Mouse (Mus musculus) frontal cortex, postnatal 36 days (tissue): ENCODE measurements around the gene Bcl2l10.
"Not testable (repeated sequence)": the region's sequence is repeated elsewhere in the genome, so short reads cannot be mapped to it uniquely, and the experiment has no call there.

Experiments
- DNase-seq, 2 experiments: peaks; one replicate each; pipeline ENCODE4 v3.0.0; 2022; ENCODE audit warnings: low spot score in 2 of 2

Gene Bcl2l10

DNA sequence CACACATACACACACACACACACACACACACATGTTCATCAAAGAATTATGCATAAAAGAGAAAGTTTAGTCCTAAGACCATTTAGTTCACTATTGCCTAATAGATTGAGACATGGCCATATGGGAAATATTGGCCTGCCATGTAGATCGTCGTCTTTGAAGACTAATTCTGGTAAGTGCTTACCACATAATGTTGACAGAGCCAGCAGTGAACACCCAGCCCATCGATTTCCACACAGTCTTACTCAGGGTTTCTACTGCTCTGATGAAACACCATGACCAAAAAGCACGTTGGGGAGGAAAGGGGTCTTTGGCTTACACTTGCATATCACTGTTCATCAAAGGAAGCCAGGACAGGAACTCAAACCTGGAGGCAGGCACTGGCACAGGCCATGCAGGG lies 5.1 kb upstream of the Bcl2l10 start:
- no peak for DNase-seq

DNA sequence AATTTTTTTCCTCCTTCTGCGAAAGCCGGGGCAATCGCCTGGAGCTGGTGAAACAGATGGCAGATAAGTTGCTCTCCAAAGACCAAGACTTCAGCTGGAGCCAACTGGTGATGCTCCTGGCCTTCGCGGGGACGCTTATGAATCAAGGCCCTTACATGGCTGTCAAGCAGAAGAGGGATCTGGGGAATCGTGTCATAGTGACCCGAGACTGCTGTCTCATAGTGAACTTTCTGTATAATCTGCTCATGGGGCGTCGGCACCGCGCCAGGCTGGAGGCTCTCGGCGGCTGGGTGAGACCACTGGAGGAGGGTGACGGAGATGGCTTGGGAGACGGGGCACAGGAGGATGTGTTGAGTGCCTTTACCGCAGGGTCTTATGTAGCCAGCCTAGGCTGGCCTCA lies 508 bp downstream of the Bcl2l10 start:
- no peak for DNase-seq

DNA sequence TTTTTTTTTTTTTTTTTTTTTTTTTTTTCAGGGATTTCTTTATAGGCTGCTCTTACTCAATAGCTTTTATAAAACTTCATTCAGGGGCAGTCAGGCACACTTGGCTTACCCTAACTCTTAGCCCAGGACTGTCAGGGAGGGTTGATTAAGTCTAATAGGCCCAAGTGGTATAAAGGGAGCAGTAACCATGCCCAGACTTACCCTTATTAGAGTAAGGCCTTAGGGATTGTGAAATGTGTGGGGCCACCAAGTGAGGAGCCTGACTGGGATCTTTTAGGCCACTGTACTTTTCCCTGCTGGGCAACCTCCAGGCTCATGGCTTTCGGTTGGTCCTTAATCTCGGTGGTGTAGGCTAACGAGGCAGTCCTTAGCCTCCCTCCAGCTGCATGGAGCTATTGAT lies 1.1 kb downstream of the Bcl2l10 start:
- no peak for DNase-seq

DNA sequence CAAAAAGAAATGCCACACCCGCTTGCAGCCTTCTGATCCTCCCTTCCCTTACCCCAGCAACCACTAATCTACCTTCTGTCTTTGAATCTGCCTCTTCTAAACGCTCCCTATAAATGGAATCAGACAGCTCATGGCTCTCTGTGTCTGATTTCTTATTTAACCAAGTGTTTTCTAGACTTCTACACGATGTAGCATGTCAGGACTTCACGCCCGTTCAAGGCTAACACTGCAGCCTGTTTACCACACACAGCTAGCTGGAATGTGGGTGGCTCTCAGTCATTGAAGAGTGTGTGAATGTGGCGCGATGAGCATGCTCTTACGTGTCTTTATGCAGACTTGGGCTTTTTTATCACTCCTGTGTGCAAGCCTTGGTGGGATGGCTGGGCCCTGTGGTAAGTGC lies 5.5 kb downstream of the Bcl2l10 start:
- DNase-seq = peak in 1 of 2 experiments; percentile 33

DNA sequence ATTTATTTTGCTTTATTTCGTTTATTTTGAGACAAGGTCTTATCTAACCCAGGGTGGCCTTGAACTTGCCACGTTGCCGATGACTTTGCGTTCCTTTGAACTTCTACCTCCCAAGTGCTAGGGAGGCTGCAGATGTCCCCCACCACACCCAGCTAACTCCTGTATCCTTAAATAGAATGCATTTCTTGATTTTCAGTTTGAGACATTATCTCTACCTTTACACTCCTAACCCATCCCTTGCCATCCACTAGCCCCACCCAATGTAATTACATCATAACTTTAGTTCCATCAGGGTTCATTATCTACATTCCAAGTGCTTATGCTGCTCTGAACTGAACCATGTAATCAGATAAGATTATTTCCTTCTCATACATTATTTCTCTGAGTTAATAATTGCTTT lies 8.2 kb downstream of the Bcl2l10 start:
- no peak for DNase-seq

DNA sequence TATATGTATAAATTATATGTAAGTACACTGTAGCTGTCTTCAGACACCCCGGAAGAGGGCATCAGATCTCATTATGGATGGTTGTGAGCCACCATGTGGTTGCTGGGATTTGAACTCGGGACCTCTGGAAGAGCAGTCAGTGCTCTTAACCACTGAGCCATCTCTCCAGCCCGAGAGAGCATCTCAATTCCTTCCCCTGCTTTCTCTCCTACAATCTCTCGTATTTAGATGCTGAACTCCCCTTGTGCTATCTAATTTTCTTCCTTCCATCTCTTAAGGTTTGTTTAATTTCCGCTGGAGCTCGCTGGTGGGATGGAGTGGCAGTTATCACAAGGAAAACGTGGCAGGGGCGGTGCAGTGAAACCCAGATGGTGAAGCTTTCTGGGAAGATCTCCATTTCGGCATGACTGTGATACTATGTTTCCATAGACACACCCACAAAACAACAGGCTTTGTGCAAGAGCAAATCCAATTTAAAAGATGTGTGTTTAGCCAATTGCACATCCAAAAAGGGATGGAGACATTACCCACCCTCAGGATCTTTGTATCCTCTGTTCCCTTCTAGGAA lies 9.6 kb downstream of the Bcl2l10 start:
- DNase-seq = peak; percentile 31 to 60

DNA sequence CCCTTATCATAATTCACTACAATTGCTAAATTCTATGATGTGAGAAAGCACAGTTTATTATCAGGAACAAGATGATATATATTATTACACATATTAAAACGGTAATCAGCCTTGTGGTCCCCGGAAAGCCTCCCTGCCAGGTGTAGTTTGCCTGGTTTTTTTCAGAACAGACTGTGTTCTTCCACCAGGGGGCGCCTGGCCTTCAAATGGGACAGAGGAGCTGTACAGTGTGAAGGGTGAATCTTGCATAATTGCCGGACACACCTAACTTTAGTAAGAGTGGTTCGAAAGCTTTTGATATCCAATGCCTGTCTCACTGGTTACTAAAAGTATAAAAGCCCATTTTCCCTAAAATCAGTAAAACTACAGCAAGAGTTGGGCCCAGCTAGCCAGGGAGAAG lies 14.1 kb downstream of the Bcl2l10 start:
- DNase-seq = peak in 1 of 2 experiments; percentile 42

DNA sequence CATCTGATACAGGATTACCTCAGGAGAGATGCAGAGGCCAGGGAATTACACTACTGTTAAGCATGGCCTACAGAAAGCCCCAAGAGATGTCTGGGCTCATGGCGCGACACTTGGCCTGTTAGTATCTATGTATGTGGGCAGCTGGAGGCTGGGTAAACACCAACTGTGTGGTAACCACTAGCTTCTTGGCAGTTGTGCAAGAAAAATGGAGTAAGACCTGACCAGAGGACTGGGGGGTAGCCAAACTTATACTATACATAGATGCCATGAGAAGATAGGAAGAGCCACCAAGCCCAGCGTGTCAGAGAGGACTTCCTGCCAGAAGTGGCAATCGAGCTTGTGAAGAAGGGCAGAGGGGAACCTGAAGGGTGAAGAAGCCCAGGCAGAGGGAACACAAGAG lies 14.6 kb downstream of the Bcl2l10 start:
- DNase-seq = no peak

DNA sequence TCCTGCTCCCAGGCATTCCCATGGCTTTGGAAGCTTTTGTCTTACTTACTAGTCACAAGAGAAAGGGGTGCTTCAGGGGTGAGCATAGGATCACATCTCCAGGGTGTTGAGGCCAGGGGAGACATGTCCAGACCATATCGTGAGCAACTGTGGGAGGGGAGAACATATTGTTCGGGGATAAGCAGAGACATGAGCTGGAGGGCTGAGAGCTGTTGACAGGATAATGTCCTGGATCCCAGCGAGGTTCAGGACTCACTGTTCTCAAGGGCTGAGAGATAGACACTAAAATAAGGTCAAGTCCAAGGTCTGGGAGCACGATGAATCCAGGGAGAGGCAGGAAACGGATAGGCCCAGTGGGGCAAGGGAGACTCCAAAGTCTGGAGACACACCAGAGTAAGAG lies 15.4 kb downstream of the Bcl2l10 start:
- DNase-seq = no peak

DNA sequence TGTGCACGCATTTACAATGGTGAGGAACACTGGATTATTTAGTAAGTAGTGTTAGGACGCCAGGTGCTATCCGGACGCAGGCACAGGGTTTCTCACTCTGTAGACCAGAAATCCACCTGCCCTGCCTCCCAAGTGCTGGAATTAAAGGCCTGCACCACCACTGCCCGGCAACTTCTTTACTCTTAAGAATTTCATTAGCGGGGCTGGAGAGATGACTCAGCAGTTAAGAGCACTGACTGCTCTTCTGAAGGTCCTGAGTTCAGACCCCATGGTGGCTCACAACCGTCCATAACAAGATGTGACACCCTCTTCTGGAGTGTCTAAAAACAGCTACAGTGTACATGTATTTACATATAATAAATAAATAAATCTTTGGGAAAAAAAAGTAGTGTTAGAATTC lies 16.1 kb downstream of the Bcl2l10 start:
- not testable (repeated sequence) for DNase-seq

DNA sequence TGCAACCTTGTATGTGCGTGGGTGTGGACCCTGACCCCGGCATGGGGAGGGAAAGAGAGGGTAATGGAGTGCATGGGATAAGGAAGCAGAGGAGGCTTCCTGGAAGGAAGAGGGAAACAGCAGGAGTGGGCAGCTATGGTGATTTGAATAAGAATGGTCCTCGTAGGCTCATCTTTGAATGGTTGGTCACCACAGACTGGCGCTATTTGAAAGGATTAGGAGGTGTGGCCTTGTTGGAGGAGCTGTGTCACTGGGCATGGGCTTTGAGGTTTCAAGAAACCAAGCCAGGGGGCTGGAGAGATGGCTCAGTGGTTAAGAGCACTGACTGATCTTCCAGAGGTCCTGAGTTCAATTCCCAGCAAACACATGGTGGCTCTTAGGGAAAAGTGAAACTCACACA lies 17.6 kb downstream of the Bcl2l10 start:
- no peak for DNase-seq

DNA sequence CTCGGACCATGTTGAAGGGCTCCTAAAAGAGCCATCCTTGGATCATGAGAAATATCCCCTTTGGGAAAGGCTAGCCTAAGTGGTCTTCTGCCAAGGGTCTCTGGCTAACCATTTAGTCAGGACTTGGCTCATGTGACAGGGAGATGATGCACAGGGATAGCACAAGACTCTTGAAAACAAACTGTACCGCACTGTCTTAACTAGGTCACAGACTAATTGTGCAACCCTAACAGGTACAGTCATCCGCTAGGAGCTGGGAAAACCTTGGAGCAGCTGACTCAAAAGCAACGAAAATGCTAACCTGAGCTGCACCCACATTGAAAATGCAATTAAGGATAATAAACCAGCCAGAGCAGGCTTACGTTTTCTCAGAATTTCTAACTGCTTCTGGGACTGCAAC lies 18.6 kb downstream of the Bcl2l10 start:
- no peak for DNase-seq

DNA sequence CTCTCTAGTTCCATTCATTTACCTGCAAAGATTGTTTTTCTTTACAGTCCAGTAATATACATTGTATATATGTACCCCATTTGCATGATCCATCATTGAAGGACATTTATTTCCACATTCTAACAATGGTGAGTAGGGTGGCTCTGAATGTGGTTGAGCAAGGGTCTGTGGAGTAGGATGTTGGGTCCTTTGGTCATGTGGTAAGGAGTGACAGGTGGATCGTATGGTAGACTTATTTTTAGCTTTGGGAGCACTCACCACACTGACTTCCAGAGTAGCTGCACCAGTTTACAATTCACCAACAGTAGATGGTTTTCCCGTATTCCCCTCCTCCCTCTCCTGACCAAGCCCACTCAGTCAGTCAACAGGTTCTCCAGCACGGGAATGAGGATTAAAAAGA lies 21.2 kb downstream of the Bcl2l10 start:
- no peak for DNase-seq

DNA sequence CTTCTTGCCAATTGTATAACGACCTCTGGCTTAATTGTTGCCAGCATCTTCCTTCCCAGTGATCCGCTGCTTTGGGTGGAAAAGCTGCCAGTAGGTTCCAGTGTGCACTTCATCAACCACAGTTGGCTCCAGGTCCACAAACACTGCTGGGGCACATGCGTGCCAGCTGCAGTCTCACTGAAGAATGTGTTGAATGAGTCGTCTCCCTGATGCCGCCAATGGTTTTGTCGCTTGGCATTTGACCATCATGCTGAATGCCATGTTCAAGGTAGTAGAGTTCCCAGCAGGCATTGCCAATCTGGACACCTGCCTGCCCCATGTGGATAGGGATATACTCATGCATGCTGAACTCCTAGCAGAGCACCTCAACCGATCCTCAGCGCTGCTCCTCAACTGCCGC lies 28.0 kb downstream of the Bcl2l10 start:
- DNase-seq = no peak

DNA sequence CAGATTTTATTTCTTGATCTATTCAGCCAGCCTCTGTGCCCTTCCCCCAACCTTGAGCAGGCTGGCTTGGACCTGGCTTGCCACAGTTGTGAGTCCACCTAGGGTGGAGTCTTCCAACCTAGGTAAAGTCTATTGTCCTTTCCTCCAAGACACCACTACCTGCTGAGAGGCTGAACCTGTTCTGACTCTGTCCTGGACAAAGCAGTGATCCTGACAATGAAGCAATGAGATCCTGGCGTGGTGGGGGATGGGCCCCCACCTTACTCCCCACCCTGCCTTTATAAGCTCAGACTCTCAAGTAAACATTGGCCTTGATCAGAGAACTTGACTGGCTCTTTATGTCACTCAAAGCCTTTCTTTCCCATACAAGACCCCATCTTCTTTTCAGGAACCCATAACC lies 28.9 kb downstream of the Bcl2l10 start:
- no peak for DNase-seq

DNA sequence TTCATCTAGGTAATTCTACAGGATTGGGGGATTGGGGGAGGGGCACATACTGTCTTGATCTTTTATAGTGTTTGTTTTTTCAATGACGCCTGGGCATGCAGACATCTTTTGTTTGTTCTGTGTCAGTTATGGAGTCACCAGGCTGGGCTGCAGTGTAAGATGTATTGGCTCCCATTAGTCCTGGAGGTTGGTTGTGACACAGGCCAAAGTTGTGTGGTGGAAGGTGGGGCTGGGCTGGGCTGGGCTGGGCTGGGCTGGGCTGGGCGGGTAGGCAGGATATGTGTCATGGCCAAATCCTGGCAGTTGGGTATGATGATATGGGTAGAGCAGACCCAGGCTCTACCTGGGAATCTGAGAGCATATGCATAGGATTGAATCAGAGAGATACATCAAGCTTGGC lies 31.2 kb downstream of the Bcl2l10 start:
- DNase-seq = no peak

DNA sequence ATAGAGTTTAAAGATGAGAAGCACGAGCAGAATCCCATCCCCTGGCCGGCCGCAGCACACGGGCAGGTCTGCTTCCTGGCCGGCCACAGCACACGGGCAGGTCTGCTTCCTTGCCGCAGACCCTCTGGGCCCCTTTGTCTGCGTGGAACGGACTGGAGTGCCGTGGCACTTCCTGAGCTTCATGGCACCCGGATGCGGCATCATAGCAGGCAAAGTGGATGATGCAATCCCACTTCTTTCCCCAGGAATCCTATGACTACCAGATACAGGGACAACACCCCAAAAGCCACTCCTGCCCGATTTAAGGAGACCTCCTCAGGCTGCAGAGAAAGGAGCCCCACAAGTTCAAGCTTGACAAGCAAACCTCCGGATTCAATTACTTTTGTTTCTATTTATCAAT lies 35.3 kb downstream of the Bcl2l10 start:
- DNase-seq = no peak

DNA sequence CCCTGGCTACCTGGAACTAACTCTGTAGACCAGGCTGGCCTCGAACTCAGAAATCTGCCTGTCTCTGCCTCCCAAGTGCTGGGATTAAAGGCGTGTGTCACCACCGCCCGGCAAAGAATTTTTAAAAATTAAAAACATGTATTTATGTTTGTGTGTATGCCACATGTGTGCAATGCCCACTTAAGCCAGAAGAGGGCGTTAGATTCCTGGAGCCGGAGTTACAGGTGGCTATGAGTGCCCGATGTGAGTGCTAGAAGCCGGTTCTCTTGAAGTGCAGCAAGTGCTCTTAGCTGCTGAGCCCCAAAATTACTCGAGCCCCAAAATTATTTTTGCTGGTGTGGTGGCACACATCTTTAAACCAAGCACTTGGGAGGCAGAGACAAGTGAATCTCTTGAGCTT lies 36.2 kb downstream of the Bcl2l10 start:
- no peak for DNase-seq

DNA sequence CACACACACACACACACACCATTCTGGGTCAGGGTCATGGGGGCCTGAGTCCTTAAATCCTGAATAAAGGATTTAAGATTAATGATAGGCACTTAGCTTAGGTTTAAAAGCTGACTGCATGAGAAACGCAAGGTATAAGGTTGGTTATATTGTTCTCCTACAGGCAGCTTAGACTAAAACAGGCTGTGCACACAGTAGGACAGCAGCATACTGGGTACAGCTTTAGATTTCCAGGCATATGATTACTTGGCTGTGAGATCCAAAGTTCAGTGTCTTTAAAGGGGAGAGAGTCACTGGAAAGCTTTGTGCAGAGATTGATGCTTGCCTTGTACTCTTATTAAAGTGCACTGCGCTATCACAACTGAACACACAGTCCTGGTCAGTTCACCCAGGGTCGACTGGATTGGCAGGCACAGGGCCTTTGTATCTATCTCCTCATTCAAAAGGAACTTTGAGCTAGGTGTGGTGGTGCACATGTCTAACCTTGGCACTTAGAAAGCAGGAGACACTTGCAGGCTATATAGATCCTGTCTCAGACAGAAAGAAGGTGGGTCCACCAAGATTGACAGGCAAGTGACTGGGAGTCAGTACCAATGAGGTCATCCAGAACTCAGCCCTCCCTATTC lies 36.9 kb downstream of the Bcl2l10 start:
- no peak for DNase-seq

DNA sequence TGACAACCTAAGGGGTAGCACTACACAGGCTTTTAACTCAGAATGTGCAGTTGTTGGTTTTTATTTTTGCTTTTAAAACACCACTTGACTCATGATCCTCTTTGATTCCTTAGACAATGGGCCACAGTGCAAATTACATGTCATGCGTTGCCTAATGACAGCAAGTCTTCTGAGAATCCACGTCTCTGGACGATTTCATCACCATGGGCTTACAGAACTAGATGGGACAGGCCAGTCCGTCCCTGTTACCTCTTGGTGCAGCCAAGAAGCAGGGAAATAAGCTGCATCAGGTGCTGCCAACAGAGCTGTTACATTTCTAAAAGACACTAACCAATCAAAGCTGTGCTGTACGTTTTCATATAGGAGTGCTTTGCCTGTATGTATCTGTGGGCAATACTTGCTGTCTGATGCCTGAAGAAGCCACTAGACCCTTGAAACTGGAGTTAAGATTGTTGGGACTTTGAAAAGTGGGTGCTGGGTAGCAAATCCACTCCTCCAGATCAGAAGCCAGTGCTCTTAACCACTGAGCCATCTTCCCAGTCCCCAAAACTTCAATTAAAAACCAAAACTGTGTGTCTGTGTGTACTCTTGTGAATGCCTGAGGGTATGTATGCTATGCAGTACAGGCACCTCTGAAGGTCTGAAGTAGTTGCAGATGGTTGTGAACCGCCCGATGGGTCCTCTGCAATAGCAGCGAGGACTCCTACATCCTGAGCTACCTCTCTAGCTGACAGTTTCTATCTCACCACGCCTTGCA lies 37.8 kb downstream of the Bcl2l10 start:
- DNase-seq = no peak

DNA sequence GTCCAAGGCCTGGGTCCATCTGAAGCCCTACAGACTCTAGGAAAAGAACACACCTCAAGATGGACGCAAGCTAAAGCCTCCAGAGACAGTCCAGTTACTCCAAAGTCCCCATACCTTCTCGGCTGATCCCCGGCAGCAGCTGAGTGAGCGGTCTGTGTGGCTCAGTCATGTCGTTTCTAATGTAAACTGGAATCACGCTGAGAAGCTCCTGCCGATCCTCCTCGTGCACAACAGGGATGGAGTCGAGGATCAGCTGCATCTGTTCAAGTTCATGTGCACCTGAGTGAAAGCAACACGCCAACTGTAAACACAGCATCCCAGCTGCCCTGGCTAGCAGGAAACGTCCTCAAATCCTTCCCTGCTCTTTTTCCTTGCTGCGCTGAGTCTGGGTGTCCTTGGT lies 45.7 kb downstream of the Bcl2l10 start:
- DNase-seq = no peak

DNA sequence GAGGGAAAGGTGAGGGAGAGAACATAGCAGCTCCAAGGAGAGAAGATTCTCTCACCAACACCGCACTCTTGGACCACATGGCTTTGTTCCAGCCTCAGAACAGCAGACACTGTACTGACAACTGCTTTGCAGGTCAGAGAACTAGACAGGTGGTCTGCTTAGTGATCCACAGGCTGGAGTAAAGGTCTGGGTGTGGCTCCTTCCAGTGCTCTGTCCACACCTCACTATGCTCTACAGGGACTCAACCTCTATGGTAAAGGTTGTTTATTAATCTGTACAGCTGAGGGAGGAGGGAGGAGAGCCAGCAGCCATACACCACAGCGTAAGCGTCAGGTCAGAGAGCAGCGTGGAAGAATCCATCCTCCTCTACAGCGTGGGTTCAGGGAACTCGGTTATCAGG lies 48.4 kb downstream of the Bcl2l10 start:
- DNase-seq = no peak

DNA sequence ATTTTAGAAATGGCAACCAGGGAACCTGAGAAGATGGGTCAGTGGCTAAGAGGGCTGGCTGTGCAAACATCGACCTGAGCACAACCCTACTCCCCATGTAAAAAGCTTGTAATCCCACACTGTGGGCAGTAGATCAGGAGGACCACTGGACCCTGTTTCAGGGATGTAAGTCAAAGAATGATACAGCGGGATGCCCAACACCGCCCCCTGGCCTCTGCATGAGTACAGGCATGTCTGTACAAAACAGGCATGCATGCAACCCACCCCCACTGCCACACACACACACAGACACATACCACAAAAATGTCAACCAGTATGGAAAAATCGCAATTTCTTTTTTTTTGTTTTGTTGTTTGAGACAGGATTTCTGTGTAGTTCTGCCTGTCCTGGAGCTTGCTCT lies 51.5 kb downstream of the Bcl2l10 start:
- no peak for DNase-seq
